Mouse (Mus musculus): Measurements from ENCODE around the gene Blm. TPM values are rescaled to one million over a fixed set of nuclear protein-coding genes. Genes with fewer than 3 reads are reported as not detected.

Blm gene
- polyA plus RNA-seq (2017; shearing (Covaris generic)), result 6.1 TPM

GRCm38 (mm10) chr7:80535009-80535744 is at the start of gene Blm:
Gene Blm (minus strand): TSS chr7:80535119.

GRCm38 (mm10) chr7:80405188-80405695 is 129.7 kb downstream of the Blm start, which contains the start of gene Furin:
Gene Furin (minus strand): TSS chr7:80405436.

Other genes starting within 250 kb of the Blm start
- 13.7 TPM for gene Prc1, start 240.7 kb downstream of the Blm start, polyA plus RNA-seq (2017; shearing (Covaris generic))
- 36.3 TPM for gene Rccd1, start 210.7 kb downstream of the Blm start, polyA plus RNA-seq (2017; shearing (Covaris generic))
- 110 TPM for gene Unc45a, start 194.1 kb downstream of the Blm start, polyA plus RNA-seq (2017; shearing (Covaris generic))
- gene Hddc3, start 192.0 kb downstream of the Blm start, polyA plus RNA-seq (2017; shearing (Covaris generic)), result 10.2 TPM
- gene Man2a2, start 163.7 kb downstream of the Blm start, polyA plus RNA-seq (2017; shearing (Covaris generic)), result 14.5 TPM
- 1.3 TPM for gene Fes, start 147.2 kb downstream of the Blm start, polyA plus RNA-seq (2017; shearing (Covaris generic))
- gene Furin, start 129.7 kb downstream of the Blm start, polyA plus RNA-seq (2017; shearing (Covaris generic)), result 4.7 TPM
- 13.1 TPM for gene Crtc3, start 153.8 kb upstream of the Blm start, polyA plus RNA-seq (2017; shearing (Covaris generic))

All from inflammation-experienced regulatory T-cells, adult 16 weeks (primary cell).